Mouse (Mus musculus) hindbrain, embryonic 10.5 days (tissue): ENCODE measurements around the gene Fhad1. TPM values are rescaled to one million over a fixed set of nuclear protein-coding genes. Genes with fewer than 3 reads are reported as not detected.

ENCODE experiments used
- DNase-seq: peaks from one replicate; pipeline ENCODE4 v3.0.0-alpha.2; 2017; ENCODE audit warnings: low spot score
- H3K27ac ChIP-seq: fragments of 300-500 bp; sonication (generic); 2 replicates; pipeline ENCODE4 v1.5.1; 2016; ENCODE audit warnings: mild to moderate bottlenecking, moderate library complexity
- H3K27me3 ChIP-seq: fragments of 300-500 bp; sonication (generic); 2 replicates; pipeline ENCODE4 v1.6.1; 2016; ENCODE audit warnings: mild to moderate bottlenecking; ENCODE audit not compliant: poor library complexity, insufficient read depth, severe bottlenecking
- H3K36me3 ChIP-seq: fragments of 300-500 bp; sonication (generic); 2 replicates; pipeline ENCODE4 v1.6.1; 2016; ENCODE audit warnings: mild to moderate bottlenecking, moderate library complexity
- H3K4me1 ChIP-seq: fragments of 300-500 bp; sonication (generic); replicated peaks from 2 replicates; pipeline ENCODE4 v1.6.1; 2016; ENCODE audit warnings: mild to moderate bottlenecking
- H3K4me3 ChIP-seq: fragments of 300-500 bp; sonication (generic); 2 replicates; pipeline ENCODE4 v1.5.1; 2016; ENCODE audit warnings: mild to moderate bottlenecking, moderate library complexity
- H3K9me3 ChIP-seq: fragments of 300-500 bp; sonication (generic); 2 replicates; pipeline ENCODE4 v1.6.1; 2016; ENCODE audit warnings: mild to moderate bottlenecking, moderate library complexity
- whole genome bisulfite sequencing: fragments of 180-500 bp; shearing (Covaris S2); methylation state at CpG from one replicate; pipeline ENCODE4 v1.1.7; 2016; 5-methylcytosine and 5-hydroxymethylcytosine counted together
- polyA plus RNA-seq: library from polyadenylated mRNA; unstranded; fragments of >200 nt; fragmentation: Nextera tagmentation; extraction: Ambion mirVana; gene quantifications from 2 replicates; pipeline ENCODE4 v1.2.1, GENCODE M21; 2016

Gene Fhad1
- polyA plus RNA-seq, 1 experiment from 2014 or later, result 4.1 TPM

- Histone ChIP-seq H3K36me3 (no peaks in the 10 kb centered on the region), H3K4me1 (peaks cover 16% of the 10 kb centered on the region), H3K9me3 (no peaks in the 10 kb centered on the region), H3K27ac (no peak overlapping the region), H3K27me3 (no peaks in the 10 kb centered on the region), H3K4me3 (no peak overlapping the region)
- 79% methylated on average over 5 of the region's 5 CpGs for WGBS
- no peak for DNase-seq
Observed at GRCm38 (mm10) chr4:141881950-141882349, 132.9 kb downstream of the Fhad1 start.

DNA sequence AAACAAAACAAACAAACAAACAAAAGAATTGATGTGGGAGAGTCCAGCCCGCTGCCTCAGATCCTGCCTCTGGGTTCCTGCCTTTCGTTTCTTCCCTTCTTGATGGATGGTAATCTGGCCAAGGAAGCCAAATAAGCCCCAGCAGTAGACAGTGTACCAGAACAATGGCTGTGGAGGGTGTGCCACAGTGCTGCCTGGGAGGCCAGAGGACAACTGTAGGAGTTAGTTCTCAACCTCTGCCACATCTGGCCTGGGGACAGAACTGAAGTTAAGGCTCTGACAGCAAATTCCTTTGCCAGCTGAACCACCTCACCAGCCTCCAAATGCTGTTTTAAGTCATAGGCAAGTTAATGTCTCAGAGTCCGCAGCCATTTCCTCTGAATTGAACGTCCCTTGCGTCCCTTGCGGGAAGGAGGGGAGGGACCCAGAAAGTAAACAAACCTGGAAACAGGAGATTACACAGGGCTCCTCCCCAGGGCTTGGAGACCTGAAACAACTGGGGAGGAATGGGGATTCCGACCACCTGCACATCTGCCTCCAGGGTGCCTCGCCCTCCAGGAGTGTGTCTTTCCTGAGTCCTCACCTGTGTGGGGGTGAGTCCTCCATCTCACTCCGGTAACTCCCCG, 133.5 kb downstream of the Fhad1 start:
- Histone ChIP-seq H3K27ac (no peak overlapping the region), H3K36me3 (no peaks in the 10 kb centered on the region), H3K9me3 (no peaks in the 10 kb centered on the region), H3K4me1 (peaks cover 11% of the 10 kb centered on the region), H3K4me3 (no peak overlapping the region), H3K27me3 (peaks cover 2% of the 10 kb centered on the region; the same call in 1 of the 2 replicates)
- no peak for DNase-seq
- WGBS, result 66% methylated on average over 10 of the region's 10 CpGs

DNA sequence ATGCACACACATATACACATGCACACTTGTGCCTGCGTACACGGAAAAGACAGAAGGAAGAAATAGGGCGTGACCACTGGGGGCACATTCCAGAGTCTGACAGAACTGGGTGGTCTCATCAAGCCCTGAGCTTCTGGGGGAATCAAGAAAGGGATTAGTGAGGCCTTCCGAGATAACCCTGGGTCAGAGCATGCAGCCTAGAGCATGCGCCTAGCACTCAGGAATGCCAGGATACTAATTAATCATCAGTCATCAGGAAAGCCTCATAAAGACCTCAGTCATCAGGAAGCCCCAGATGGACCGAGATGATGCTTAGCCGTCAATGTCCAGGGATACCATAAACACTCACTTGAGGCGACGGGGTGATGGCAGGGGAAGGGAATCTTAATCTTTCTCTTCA, 135.0 kb downstream of the Fhad1 start:
- WGBS, result 71% methylated on average over 9 of the region's 9 CpGs
- H3K4me1 ChIP-seq, result peaks cover 14% of the 10 kb centered on the region
- DNase-seq, result no peak
- no peaks in the 10 kb centered on the region for H3K9me3 ChIP-seq
- no peak overlapping the region for H3K4me3 ChIP-seq
- peaks cover 12% of the 10 kb centered on the region; the same call in 1 of the 2 replicates for H3K27me3 ChIP-seq
- no peak overlapping the region for H3K27ac ChIP-seq
- H3K36me3 ChIP-seq, result no peaks in the 10 kb centered on the region

DNA sequence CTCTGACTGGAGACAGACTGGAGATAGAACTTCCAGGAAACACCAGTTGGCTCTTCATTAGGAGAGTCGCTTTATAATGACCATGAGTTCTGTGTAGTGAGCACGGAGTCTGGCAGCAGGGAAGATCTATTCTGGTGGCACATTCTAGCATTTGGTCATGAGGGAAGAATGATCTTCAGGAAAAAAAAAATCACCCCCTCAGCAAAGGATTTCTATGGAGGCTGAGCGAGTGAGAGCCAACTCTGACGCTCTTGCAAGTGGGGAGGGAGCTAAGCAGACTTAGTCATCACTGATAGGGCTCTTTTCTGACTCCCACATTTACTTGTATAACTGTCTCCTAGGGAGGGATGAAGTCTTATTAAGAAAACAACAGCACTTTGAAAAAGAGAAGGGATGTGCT, 135.8 kb downstream of the Fhad1 start:
- no peaks in the 10 kb centered on the region for H3K9me3 ChIP-seq
- 84% methylated on average over 4 of the region's 4 CpGs for WGBS

GRCm38 (mm10) chr4:141878621-141879020, 136.3 kb downstream of the Fhad1 start:
- peaks cover 26% of the 10 kb centered on the region for H3K4me1 ChIP-seq
- H3K36me3 ChIP-seq, result no peaks in the 10 kb centered on the region
- 80% methylated on average over 7 of the region's 7 CpGs for WGBS
- DNase-seq, result no peak
- no peak overlapping the region for H3K27ac ChIP-seq
- peaks cover 16% of the 10 kb centered on the region; the same call in 1 of the 2 replicates for H3K27me3 ChIP-seq
- H3K9me3 ChIP-seq, result no peaks in the 10 kb centered on the region
- H3K4me3 ChIP-seq, result no peak overlapping the region

More for the DNA sequence above, 135.8 kb downstream of the Fhad1 start:
- H3K4me3 ChIP-seq, result no peak overlapping the region
- DNase-seq, result no peak
- H3K4me1 ChIP-seq, result peaks cover 22% of the 10 kb centered on the region
- H3K27ac ChIP-seq, result no peak overlapping the region
- no peaks in the 10 kb centered on the region for H3K36me3 ChIP-seq
- peaks cover 12% of the 10 kb centered on the region; the same call in 1 of the 2 replicates for H3K27me3 ChIP-seq

DNA sequence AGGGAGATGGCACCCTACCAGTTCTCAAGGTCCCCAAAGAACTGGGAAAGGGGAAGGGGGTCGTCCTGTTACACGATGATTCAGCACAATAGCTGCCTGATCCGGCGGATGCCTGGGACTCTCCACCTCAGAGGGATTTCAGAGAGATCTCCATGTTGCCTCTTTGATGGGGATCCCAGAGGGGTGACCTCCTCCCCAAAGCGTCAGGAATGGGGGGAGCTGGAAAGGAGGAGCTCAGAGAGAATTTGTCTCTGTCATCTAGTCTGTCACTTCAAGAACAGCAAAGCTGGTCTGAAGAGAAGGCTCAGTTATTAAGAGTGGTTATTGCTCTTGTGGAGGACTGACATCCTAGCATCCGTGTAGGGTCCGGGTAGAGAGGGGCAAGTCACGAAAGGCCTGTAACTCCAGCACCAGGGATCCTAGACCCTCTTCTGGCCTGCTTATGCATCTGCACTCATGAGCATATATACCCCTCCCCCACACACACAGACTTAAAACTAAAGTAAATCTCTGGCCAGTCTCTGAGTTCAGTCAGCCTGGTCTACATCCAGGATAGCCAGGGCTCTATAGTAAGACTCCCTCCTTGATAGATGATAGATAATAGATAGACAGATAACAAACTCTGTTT, 139.3 kb downstream of the Fhad1 start:
- Histone ChIP-seq H3K9me3 (no peaks in the 10 kb centered on the region), H3K36me3 (peaks cover 13% of the 10 kb centered on the region; the same call in 1 of the 2 replicates), H3K27ac (peak overlapping the region; percentile 90), H3K4me3 (peak overlapping the region; percentile 78), H3K4me1 (peaks cover 42% of the 10 kb centered on the region), H3K27me3 (peaks cover 25% of the 10 kb centered on the region; the same call in 1 of the 2 replicates)
- WGBS, result 17% methylated on average over 8 of the region's 8 CpGs
- DNase-seq, result no peak

DNA sequence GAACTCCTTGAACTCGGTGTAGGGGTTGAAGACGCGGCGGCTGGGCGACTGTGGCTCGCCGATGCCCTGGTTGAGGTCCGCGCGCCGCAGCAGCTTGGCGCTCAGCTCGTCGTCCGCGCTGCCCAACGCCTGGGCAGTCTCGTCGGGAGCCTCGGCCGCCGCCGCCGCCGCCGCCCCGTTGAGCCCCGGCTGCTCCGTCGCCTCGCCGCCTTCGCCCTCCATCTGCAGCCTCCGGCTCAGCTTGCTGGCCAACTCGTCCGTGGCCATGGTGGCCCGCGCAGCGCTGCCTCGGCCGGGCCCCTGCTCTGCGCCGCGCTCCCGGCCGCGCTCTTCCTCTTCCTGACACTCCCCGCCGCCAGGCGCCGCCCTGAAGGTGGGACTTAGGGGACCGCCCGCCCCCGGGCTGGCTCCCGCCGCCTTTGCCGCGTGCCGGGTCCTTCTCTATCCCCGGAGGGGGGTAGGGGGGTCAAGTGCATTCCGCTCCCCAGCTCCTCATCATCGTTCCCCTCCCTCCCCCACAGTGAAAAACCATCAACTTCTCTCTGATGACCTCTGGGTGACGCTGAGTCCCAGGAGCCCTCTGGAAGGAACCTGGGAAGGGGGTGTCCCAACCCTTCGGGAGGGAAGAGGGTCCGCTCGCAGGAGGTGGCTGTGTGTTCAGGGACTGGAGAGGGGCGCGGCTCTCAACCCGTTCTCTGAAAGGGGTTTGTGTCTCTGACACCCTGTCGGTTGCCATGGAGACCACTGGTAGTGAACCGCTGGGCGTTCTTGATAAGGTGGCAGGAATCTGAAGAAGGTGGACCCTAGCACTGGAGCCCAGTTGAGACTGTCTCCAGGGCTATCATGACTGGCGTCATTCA, 140.1 kb downstream of the Fhad1 start, which contains the start of gene Efhd2:
Gene Efhd2 (minus strand): TSS at position 320 of the 860 bp plus-strand sequence.
- peak; percentile 76 for DNase-seq
- peaks cover 13% of the 10 kb centered on the region; the same call in 1 of the 2 replicates for H3K36me3 ChIP-seq
- H3K4me3 ChIP-seq, result peak within 1 kb of the TSS; percentile 78
- no peaks in the 10 kb centered on the region for H3K9me3 ChIP-seq
- peak within 1 kb of the TSS; percentile 90 for H3K27ac ChIP-seq
- WGBS, result under 1% methylated on average over 73 of the region's 73 CpGs
- H3K4me1 ChIP-seq, result peaks cover 47% of the 10 kb centered on the region
- H3K27me3 ChIP-seq, result peaks cover 25% of the 10 kb centered on the region; the same call in 1 of the 2 replicates

DNA sequence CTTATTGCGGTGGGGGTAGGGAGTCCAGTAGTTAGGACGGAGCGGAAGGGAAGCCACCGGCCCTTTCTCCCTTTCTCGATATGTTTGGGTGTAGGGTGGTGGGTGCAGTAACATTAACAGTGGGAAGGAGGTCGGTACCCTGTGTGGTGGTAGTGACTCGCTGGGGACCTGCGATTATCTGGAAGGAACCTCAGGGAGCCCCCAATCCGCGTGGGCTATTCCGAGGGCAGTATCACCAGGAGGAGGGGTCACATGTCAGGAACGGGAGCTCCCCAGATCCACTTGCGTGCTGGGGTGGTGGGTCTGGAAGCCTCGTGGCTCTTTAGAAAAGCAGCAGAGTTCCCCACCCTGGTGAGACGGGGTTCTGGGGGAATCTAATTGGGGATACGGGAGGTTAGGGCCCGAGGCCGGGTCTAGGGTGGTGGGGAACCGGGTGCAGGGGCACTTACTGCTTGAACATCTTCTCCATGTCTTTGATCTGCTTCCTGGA, 140.7 kb downstream of the Fhad1 start:
- H3K27me3 ChIP-seq, result peaks cover 25% of the 10 kb centered on the region; the same call in 1 of the 2 replicates
- H3K4me3 ChIP-seq, result peak overlapping the region; percentile 78
- peaks cover 13% of the 10 kb centered on the region; the same call in 1 of the 2 replicates for H3K36me3 ChIP-seq
- no peak for DNase-seq
- H3K4me1 ChIP-seq, result peaks cover 51% of the 10 kb centered on the region
- no peaks in the 10 kb centered on the region for H3K9me3 ChIP-seq
- 1% methylated on average over 19 of the region's 19 CpGs for WGBS
- H3K27ac ChIP-seq, result peak overlapping the region; percentile 90

DNA sequence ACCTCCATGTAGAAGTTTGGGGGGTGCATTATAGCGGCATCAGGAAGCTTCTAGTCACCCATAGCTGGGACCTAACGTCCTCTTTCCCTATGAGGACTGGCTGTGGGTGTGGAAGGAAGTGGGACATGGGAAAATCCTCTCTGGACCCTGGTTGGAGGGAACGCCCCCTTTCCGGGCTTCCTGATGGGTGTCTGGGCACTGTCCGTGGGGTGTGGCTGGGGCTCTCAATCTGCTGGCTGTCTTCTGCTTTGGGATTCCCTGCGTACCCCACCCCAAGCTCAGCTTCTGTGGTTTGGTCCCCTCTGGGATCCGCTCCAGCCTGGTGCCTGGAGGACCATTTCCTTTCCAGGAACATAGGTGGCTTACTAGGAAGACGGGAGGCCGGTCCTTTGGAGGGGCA, 141.9 kb downstream of the Fhad1 start:
- no peaks in the 10 kb centered on the region for H3K9me3 ChIP-seq
- peaks cover 13% of the 10 kb centered on the region; the same call in 1 of the 2 replicates for H3K36me3 ChIP-seq
- H3K27me3 ChIP-seq, result peaks cover 25% of the 10 kb centered on the region; the same call in 1 of the 2 replicates
- no peak overlapping the region for H3K27ac ChIP-seq
- DNase-seq, result no peak
- WGBS, result 83% methylated on average over 9 of the region's 9 CpGs
- H3K4me3 ChIP-seq, result peak overlapping the region; percentile 78; the same call in 1 of the 2 replicates
- peaks cover 53% of the 10 kb centered on the region for H3K4me1 ChIP-seq

GRCm38 (mm10) chr4:141871909-141872308, 143.0 kb downstream of the Fhad1 start:
- H3K4me1 ChIP-seq, result peaks cover 64% of the 10 kb centered on the region
- H3K4me3 ChIP-seq, result no peak overlapping the region; the same call in 1 of the 2 replicates
- peaks cover 25% of the 10 kb centered on the region; the same call in 1 of the 2 replicates for H3K27me3 ChIP-seq
- no peaks in the 10 kb centered on the region for H3K9me3 ChIP-seq
- H3K36me3 ChIP-seq, result peaks cover 13% of the 10 kb centered on the region; the same call in 1 of the 2 replicates
- no peak for DNase-seq
- WGBS, result 65% methylated on average over 9 of the region's 9 CpGs
- H3K27ac ChIP-seq, result no peak overlapping the region

DNA sequence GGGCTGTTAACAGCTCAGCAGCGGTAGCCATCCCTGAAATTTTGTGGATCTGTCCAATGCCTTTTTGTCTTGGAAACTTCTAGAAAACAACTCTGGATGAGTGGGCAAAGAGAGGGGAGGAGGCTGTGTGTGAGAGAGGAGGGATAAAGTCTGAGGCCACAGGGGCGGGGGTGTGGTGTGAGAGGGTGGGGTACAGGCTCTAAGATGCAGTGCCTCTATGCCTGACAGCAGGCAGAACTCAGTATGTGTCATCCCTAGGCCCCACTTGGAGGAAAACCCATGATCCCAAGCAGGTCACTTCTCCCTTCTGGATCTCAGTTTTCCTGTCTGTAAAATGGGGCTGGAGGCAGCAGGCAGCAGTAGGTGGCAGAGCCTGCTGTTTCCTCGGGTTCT, 143.6 kb downstream of the Fhad1 start:
- Histone ChIP-seq H3K9me3 (no peaks in the 10 kb centered on the region), H3K4me1 (peaks cover 70% of the 10 kb centered on the region), H3K27ac (no peak overlapping the region), H3K27me3 (peaks cover 23% of the 10 kb centered on the region; the same call in 1 of the 2 replicates), H3K4me3 (no peak overlapping the region), H3K36me3 (peaks cover 13% of the 10 kb centered on the region; the same call in 1 of the 2 replicates)
- whole genome bisulfite sequencing, result 87% methylated on average over 3 of the region's 3 CpGs
- no peak for DNase-seq

DNA sequence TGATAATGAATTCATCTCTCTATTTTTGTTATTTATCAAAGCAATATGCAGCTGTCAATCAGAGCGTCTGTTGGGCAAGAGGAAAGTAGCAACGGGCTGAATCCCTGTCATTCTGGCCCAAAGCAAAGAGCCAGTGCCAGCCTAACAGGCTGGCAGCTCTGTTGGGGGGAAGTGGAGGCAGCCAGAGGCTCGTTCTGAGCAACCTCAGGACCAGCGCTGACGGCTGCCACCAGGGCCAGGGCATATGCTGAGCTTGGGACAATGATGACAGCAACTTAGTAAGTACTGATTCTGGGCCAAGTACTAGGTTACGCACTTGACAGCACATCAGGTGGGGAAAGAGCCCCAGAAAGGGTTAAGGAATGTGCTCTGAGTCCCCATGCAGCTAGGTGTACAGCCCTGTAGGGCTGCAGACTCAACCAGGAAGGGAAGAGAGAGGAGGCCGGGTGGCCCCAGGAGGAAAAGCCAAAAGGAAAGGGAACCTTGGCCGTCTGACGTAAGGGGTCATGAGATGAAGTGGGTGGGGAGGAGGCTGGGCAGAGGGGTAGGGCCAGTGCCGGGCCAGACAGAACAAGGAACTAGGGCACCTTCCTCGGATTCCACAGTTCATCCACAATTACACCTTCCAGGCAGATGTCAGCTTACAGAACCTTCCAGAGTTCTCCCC, 144.1 kb downstream of the Fhad1 start:
- DNase-seq, result no peak
- Histone ChIP-seq H3K4me1 (peaks cover 70% of the 10 kb centered on the region), H3K27ac (no peak overlapping the region), H3K27me3 (peaks cover 19% of the 10 kb centered on the region; the same call in 1 of the 2 replicates), H3K36me3 (peaks cover 13% of the 10 kb centered on the region; the same call in 1 of the 2 replicates), H3K9me3 (no peaks in the 10 kb centered on the region), H3K4me3 (no peak overlapping the region)
- 80% methylated on average over 11 of the region's 11 CpGs for WGBS
